Comparison of ENCODE assay signal across 7 mouse cellular contexts in the genomic region with DNA sequence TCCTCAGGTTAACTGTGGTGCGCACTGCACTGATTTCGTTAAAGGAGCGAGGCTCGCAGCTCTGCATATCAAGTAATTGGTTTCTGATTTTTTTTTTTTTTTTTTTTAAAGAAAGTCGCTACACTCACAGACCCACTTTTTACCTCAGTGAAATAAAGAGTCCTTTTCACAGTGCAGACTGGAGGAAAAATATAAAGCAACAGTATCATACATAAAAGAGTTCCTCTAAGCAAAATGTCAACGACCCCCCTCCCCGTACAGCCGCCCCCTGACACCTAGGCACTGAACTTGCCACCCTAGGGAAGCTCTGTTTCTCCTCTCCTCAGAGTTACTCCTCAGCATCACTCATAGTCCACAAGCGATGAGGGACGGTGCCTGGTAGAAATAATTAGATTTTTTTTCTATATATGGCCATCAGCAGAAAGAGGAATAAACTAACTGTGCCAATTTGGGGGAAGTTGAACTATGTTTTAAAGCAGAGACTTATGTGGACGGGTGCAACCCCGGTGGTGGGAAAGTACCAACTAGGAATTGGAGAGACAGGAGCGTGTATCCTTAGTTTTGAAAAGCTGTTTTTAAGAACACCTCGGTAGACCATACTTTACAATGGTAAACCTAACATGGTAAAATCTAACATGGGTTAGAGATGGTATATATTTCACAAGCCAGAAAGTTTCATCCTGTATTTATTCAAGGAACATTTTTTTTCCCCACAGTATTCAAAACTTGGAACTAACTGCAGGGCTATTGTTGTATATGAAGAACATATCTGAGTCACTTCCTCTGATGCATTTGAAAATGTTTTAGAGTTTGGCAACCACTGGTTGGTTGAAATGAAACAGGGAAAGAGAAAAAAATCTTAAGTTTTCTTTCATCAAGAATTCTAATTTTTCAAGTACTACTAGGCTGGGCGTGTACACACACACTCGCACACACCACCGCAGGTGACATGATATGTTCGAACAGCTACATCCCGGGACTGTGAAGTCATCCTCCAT.
DNase-seq lines count a peak whose midpoint lies in the region; ATAC-seq and TF ChIP-seq lines count a peak whose summit lies in the region.

No protein-coding gene starts in this region.

- peak overlapping the region; percentile 30 for H3K9ac ChIP-seq in lung, embryonic 14.5 days
- peak overlapping the region; percentile 50 for H3K9ac ChIP-seq in forebrain, embryonic 12.5 days
- no peak overlapping the region for H3K9ac ChIP-seq in limb, embryonic 13.5 days
- H3K9ac ChIP-seq in stomach, embryonic 16.5 days (ENCODE audit: low read length): peak overlapping the region; percentile 50; the same call in 1 of the 2 replicates

- DNase-seq in lung, embryonic 14.5 days: peak; percentile 38
- no peak for DNase-seq in lung, adult 18-20 months
- no peak for DNase-seq in kidney, postnatal 10 days
- no peak for DNase-seq in embryo, embryonic 10 days (ENCODE audit: low spot score)

- H3K27ac ChIP-seq in lung, embryonic 14.5 days (ENCODE audit: low read depth): peak overlapping the region; percentile 55
- no peak overlapping the region for H3K27ac ChIP-seq in forebrain, embryonic 12.5 days
- no peak overlapping the region for H3K27ac ChIP-seq in limb, embryonic 13.5 days
- H3K27ac ChIP-seq in stomach, embryonic 16.5 days (ENCODE audit: low read length): peak overlapping the region; percentile 53; the same call in 1 of the 2 replicates

- no peak for ATAC-seq in lung, embryonic 14.5 days (ENCODE audit: insufficient read depth)
- ATAC-seq in forebrain, embryonic 12.5 days (ENCODE audit: low FRiP score): 0 out of 2 replicates have a peak, but pooled peaks have one; percentile 14
- peak; percentile 24; the same call in 1 of the 2 replicates for ATAC-seq in limb, embryonic 13.5 days (ENCODE audit: low FRiP score, low read depth)
- peak; percentile 21; the same call in 1 of the 2 replicates for ATAC-seq in stomach, embryonic 16.5 days (ENCODE audit: insufficient read depth, low FRiP score)

- no peaks in the 10 kb centered on the region for H3K9me3 ChIP-seq in lung, embryonic 14.5 days (ENCODE audit: low read depth, low read length)
- H3K9me3 ChIP-seq in forebrain, embryonic 12.5 days: no peaks in the 10 kb centered on the region
- no peaks in the 10 kb centered on the region for H3K9me3 ChIP-seq in limb, embryonic 13.5 days
- H3K9me3 ChIP-seq in stomach, embryonic 16.5 days (replicated peaks; ENCODE audit: control insufficient read depth, low read length): no peaks in the 10 kb centered on the region

- no peak for TF ChIP-seq CTCF in lung, embryonic 14.5 days (IDR thresholded peaks at IDR 0.05; ENCODE audit: low read depth)

- peak overlapping the region; percentile 28 for H3K4me3 ChIP-seq in lung, embryonic 14.5 days (ENCODE audit: low read depth, low read length)
- peak overlapping the region; percentile 37 for H3K4me3 ChIP-seq in forebrain, embryonic 12.5 days (replicated peaks)
- H3K4me3 ChIP-seq in limb, embryonic 13.5 days: peak overlapping the region; percentile 31
- H3K4me3 ChIP-seq in stomach, embryonic 16.5 days (replicated peaks; ENCODE audit: low read length): peak overlapping the region; percentile 33

- peak overlapping the region; percentile 66 for H3K4me2 ChIP-seq in lung, embryonic 14.5 days
- H3K4me2 ChIP-seq in forebrain, embryonic 12.5 days: peak overlapping the region; percentile 64
- H3K4me2 ChIP-seq in limb, embryonic 13.5 days (replicated peaks): peak overlapping the region; percentile 61
- peak overlapping the region; percentile 54 for H3K4me2 ChIP-seq in stomach, embryonic 16.5 days (ENCODE audit: low read depth, low read length)

- H3K27me3 ChIP-seq in lung, embryonic 14.5 days (ENCODE audit: insufficient read depth, low read length): no peaks in the 10 kb centered on the region
- H3K27me3 ChIP-seq in forebrain, embryonic 12.5 days: no peaks in the 10 kb centered on the region
- peaks cover 13% of the 10 kb centered on the region for H3K27me3 ChIP-seq in limb, embryonic 13.5 days
- no peaks in the 10 kb centered on the region for H3K27me3 ChIP-seq in stomach, embryonic 16.5 days (ENCODE audit: control insufficient read depth, insufficient read depth, low read length)

- no peaks in the 10 kb centered on the region for H3K4me1 ChIP-seq in lung, embryonic 14.5 days (ENCODE audit: insufficient read depth)
- H3K4me1 ChIP-seq in forebrain, embryonic 12.5 days: peaks cover 16% of the 10 kb centered on the region
- peaks cover 11% of the 10 kb centered on the region; the same call in 1 of the 2 replicates for H3K4me1 ChIP-seq in limb, embryonic 13.5 days
- peaks cover 5% of the 10 kb centered on the region; the same call in 1 of the 2 replicates for H3K4me1 ChIP-seq in stomach, embryonic 16.5 days (ENCODE audit: control insufficient read depth, insufficient read depth, low read length)

- H3K36me3 ChIP-seq in lung, embryonic 14.5 days (ENCODE audit: insufficient read depth): no peaks in the 10 kb centered on the region
- no peaks in the 10 kb centered on the region for H3K36me3 ChIP-seq in forebrain, embryonic 12.5 days (replicated peaks)
- no peaks in the 10 kb centered on the region for H3K36me3 ChIP-seq in limb, embryonic 13.5 days
- H3K36me3 ChIP-seq in stomach, embryonic 16.5 days (ENCODE audit: control insufficient read depth, insufficient read depth, low read length): no peaks in the 10 kb centered on the region

- 43% methylated on average over 19 of the region's 19 CpGs for WGBS in lung, embryonic 14.5 days
- WGBS in forebrain, embryonic 12.5 days: 52% methylated on average over 19 of the region's 19 CpGs
- 47% methylated on average over 19 of the region's 19 CpGs for WGBS in limb, embryonic 13.5 days
- 49% methylated on average over 19 of the region's 19 CpGs for WGBS in stomach, embryonic 16.5 days

Comparison
In these comparisons a context has a peak if more than half of its experiments do, and no peak if none do; other contexts are left out.
1. H3K27ac ChIP-seq: peak in lung, embryonic 14.5 days (single experiment) and stomach, embryonic 16.5 days (single experiment); none in forebrain, embryonic 12.5 days (single experiment) and limb, embryonic 13.5 days (single experiment).
2. Peak in every context shown above with its lines, with median percentiles within 50 percentile points of each other: H3K4me2 ChIP-seq and H3K4me3 ChIP-seq.